Mouse (Mus musculus) thymus, postnatal 10 days (tissue): ENCODE measurements around the gene Ss18l1.

Experiments
- DNase-seq, 2 experiments: peaks; one replicate each; pipeline ENCODE4 v3.0.0; 2021; ENCODE audit warnings: low spot score in 2 of 2

Ss18l1 gene

DNA sequence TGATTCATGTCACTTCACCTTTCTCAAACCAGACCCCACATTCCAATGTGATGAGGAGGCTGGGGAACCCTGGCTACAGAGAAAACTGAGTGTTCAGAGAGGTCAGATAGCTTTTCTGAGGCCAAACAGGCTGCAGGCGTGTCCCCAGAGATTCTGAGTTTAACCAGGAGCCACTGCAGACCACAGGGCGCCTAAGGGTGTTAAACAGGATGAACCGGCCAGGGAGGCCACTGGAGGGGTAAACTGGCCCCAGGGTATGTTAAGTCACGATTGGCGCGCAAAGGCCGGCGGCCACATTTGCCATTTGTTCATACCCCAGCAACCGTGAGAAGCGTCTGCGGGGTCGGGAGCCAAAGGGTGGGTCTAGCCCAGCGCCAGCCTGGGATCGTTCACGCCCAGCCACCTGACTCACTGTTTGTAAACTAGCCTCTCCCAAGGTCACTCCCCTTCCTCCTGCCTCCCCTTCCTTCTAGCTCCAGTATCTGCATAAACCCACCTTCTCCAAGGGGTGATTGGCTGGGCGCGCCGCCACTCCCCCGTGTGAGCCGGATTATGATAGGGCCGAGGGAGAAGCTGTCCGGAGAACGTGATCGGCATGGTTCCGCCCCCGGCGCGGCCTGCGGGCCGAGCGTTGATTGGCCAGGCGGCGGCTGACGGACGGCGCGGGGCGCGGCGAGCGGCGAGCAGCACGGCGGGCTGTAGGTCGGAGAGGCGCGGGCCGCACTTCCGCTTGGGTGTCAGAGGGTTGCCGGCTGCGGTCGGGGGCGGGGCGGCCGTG, 76.5 kb downstream of the Ss18l1 start, which contains the start of gene Osbpl2:
Gene Osbpl2, plus strand, starts transcription at position 646 of the 778 bp plus-strand sequence.
- peak; percentile 95 to 98 for DNase-seq
